Mouse (Mus musculus): ENCODE data around the gene Abcg1. TPM values are rescaled to one million over a fixed set of nuclear protein-coding genes. Genes with fewer than 3 reads are reported as not detected.

Abcg1 gene
- polyA plus RNA-seq, 1 experiment from 2014 or later, result 6.2 TPM

DNA sequence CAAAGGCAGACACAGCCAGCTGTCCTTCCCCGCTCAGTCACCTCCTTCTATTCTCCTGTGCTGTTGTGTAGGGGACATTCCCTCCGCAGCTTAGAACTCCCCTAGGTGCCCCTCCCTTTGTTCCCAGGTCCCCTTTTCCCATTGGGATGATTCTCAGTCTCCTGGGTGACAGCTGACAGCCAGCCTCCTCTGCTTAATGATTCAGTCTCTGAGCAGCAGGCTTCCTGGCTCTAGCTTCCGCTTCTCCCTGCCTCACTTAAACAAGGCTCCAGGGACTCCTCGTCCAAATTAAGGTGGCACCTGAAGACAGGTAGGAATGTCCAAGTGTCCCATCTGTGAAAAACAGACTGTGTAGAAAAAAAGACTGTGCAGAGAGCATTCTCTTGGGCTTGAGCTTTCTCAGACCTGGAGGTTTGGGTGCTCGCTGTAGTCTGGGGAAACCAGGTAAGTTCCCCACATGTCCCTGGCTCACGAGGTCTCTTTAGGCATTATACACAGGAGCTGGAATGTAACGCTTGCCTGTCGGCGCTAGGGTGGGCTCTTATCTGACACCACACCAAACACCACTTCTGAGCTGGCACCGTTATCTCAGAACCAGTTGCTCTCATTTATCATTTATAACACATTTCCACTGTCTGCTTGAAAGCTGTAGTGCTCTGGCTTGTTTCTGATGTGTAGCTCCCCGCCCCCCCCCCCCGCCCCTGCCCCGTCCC is 33.7 kb downstream of the Abcg1 start:
- H3K9me3 ChIP-seq, result no peaks in the 10 kb centered on the region
- no peak overlapping the region for H3K4me2 ChIP-seq (replicated peaks)
- H3K36me3 ChIP-seq, result no peaks in the 10 kb centered on the region
- 34% methylated on average over 13 of the region's 13 CpGs for WGBS
- H3K4me3 ChIP-seq (replicated peaks), result no peak overlapping the region
- H3K9ac ChIP-seq, result no peak overlapping the region
- peak; percentile 36; the same call in 1 of the 2 replicates for ATAC-seq
- H3K27me3 ChIP-seq (replicated peaks), result no peaks in the 10 kb centered on the region
- peaks cover 5% of the 10 kb centered on the region for H3K4me1 ChIP-seq (replicated peaks)
- H3K27ac ChIP-seq, result no peak overlapping the region

DNA sequence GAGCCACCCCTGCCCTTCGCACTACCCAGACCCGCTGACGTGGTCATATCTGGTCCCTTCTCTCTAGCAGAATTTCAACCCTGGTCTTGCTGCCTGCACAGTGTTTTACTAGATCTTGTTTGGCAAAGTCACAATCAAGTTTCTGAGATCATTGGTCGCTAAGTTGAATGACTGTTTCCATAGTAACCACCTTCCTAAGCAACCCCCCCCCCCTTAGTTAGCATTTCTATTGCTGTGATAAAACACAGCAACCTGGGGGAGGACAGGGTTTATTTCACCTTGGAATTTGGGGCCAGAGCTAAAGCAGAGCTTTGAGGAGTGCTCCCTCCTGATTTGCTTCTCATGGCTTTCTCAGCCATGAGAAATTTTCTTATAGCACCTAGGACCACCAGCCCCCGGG is 37.3 kb downstream of the Abcg1 start:
- no peak overlapping the region for H3K4me2 ChIP-seq (replicated peaks)
- H3K9ac ChIP-seq, result no peak overlapping the region
- no peak overlapping the region for H3K4me3 ChIP-seq (replicated peaks)
- no peaks in the 10 kb centered on the region for H3K36me3 ChIP-seq
- H3K4me1 ChIP-seq (replicated peaks), result no peaks in the 10 kb centered on the region
- H3K27ac ChIP-seq, result no peak overlapping the region
- ATAC-seq, result no peak
- H3K27me3 ChIP-seq (replicated peaks), result no peaks in the 10 kb centered on the region
- WGBS, result 49% methylated on average over 5 of the region's 5 CpGs
- no peaks in the 10 kb centered on the region for H3K9me3 ChIP-seq

DNA sequence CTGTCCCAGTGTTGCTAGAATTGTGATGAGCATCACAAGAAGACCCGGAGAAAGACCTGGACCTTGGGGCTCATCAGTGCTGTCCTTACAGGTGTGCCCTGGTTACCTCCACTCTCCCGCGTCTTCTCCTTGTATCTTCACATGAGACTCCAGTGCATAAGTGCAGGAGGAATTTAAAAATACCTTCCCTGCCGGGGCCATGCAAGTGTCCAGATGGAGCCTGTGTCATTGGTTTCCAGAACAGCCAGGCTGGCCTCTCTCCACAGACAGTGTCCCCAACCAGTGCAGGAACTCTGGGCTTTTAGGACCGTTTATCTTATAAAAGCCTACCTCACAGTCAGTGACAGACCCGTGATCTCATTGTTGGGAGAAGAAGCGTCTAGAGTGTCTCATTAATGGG is 38.1 kb downstream of the Abcg1 start:
- no peaks in the 10 kb centered on the region for H3K9me3 ChIP-seq
- H3K4me1 ChIP-seq (replicated peaks), result no peaks in the 10 kb centered on the region
- no peak overlapping the region for H3K27ac ChIP-seq
- 79% methylated on average over 7 of the region's 7 CpGs for WGBS
- no peak overlapping the region for H3K4me3 ChIP-seq (replicated peaks)
- ATAC-seq, result no peak
- no peak overlapping the region for H3K9ac ChIP-seq
- H3K27me3 ChIP-seq (replicated peaks), result no peaks in the 10 kb centered on the region
- H3K36me3 ChIP-seq, result no peaks in the 10 kb centered on the region
- H3K4me2 ChIP-seq (replicated peaks), result no peak overlapping the region

DNA sequence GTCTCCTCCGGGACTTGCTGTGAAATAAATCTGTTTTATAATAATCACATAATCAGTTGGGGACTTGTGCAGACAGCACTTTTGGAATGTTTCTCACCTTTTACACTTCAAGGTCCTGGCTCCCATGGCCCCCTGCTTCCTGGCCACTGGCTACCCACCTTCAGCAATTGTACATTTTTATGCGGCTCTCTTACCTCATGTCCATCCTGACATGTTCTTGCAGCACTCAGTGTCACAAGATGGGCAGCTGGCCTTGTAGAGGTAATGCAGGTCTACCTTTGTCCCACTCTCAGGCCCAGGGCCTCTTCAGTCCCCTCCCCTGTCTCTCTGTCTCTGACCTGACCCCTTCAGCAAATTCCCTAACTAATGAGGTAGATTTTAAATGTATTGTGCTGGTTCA is 39.4 kb downstream of the Abcg1 start:
- ATAC-seq, result no peak
- Histone ChIP-seq H3K4me3 (replicated peaks) (no peak overlapping the region), H3K4me1 (replicated peaks) (no peaks in the 10 kb centered on the region), H3K27me3 (replicated peaks) (no peaks in the 10 kb centered on the region), H3K36me3 (no peaks in the 10 kb centered on the region), H3K4me2 (replicated peaks) (no peak overlapping the region), H3K9me3 (no peaks in the 10 kb centered on the region), H3K9ac (no peak overlapping the region), H3K27ac (no peak overlapping the region)
- 97% methylated on average over 2 of the region's 2 CpGs for WGBS

DNA sequence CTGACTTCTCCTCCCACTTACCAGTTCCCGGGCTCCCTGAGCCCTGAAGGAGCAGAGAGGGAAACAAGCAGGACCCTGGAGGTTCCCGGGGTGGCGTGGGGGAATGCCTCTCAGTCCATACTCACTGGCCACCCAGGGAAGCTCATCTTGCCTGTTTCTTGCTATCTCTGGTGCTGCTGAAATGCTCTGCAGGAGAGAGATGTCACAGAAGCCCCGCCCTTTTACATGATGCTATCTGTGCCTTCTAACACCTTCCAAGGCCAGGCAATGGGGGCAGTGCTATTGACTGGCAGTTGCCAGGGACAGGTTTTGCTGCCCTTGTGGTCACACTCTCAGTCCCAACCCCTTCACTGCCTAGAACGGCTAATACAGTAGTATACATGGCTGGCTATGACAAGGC is 41.3 kb downstream of the Abcg1 start:
- no peak for ATAC-seq
- H3K36me3 ChIP-seq, result no peaks in the 10 kb centered on the region
- WGBS, result 72% methylated on average over 5 of the region's 5 CpGs

DNA sequence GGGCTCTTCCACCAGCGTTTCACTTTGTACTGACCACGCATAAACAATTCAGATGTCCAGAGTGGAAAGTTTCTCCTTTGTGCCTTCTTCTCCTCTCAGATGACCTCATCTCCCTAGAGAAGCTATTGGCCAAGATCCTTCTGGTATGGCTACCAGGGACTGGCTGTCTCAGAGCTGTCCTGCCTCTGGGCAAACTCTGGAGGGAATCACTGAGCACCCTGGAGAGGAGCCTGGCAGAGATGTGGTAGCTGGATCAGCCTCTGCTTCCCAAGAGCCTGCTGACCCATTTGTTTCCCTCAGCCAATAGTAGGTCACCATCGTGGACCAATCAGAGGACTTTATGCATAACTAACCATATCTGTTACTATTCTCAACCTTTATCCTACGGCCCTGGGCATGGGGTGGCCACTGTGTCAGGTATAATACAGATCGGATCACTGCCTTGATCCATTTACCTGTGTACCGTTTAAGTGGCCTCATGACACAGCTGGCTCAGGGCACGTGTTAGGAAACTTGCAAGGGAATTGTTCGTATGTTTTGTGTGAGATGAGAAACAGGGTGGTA is 45.6 kb downstream of the Abcg1 start:
- no peak overlapping the region for H3K27ac ChIP-seq
- H3K9ac ChIP-seq, result no peak overlapping the region
- WGBS, result 82% methylated on average over 8 of the region's 8 CpGs
- H3K4me2 ChIP-seq (replicated peaks), result no peak overlapping the region
- H3K36me3 ChIP-seq, result no peaks in the 10 kb centered on the region
- no peak for ATAC-seq
- H3K27me3 ChIP-seq (replicated peaks), result no peaks in the 10 kb centered on the region
- no peaks in the 10 kb centered on the region for H3K4me1 ChIP-seq (replicated peaks)
- no peaks in the 10 kb centered on the region for H3K9me3 ChIP-seq
- H3K4me3 ChIP-seq (replicated peaks), result no peak overlapping the region

More for the DNA sequence above, 41.3 kb downstream of the Abcg1 start:
- H3K4me3 ChIP-seq (replicated peaks), result no peak overlapping the region
- no peaks in the 10 kb centered on the region for H3K27me3 ChIP-seq (replicated peaks)
- no peak overlapping the region for H3K9ac ChIP-seq
- H3K27ac ChIP-seq, result no peak overlapping the region
- H3K4me2 ChIP-seq (replicated peaks), result no peak overlapping the region
- H3K9me3 ChIP-seq, result no peaks in the 10 kb centered on the region
- no peaks in the 10 kb centered on the region for H3K4me1 ChIP-seq (replicated peaks)

DNA sequence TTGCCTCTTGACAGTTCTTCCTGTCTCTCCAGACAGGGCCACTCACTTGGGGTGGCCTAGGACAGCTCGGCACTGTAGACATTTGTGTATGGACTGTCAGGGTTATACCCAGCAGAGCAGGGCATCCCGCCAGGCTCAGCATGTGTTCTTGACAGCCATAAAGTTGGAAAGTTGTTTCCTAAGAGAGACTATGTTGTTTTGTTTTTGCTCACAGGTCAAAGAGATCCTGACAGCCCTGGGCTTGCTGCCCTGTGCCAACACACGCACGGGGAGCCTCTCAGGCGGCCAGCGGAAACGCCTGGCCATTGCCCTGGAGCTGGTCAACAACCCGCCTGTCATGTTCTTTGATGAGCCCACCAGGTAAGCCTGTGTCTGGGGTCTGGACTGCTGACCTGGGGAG is 46.3 kb downstream of the Abcg1 start:
- Histone ChIP-seq H3K36me3 (no peaks in the 10 kb centered on the region), H3K4me1 (replicated peaks) (no peaks in the 10 kb centered on the region), H3K9me3 (no peaks in the 10 kb centered on the region), H3K4me3 (replicated peaks) (no peak overlapping the region), H3K9ac (no peak overlapping the region), H3K27ac (no peak overlapping the region), H3K4me2 (replicated peaks) (no peak overlapping the region), H3K27me3 (replicated peaks) (no peaks in the 10 kb centered on the region)
- no peak for ATAC-seq
- WGBS, result 84% methylated on average over 8 of the region's 8 CpGs

DNA sequence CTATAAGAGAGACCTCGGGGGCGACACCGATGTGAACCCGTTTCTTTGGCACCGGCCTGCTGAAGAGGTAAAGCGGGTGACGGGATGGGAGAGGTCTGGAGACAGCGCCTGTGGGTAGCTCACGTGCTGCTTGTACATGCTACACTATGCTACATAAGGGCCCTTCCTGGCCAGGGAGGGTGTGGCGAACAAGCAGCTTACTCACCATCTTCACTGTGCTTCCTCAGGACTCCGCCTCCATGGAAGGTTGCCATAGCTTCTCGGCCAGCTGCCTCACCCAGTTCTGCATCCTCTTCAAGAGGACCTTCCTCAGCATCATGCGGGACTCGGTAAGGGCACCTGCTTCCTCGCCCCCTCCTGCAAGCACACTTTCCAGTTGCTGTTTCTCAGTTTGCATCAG is 50.9 kb downstream of the Abcg1 start:
- no peak overlapping the region for H3K9ac ChIP-seq
- no peak overlapping the region for H3K27ac ChIP-seq
- H3K27me3 ChIP-seq (replicated peaks), result no peaks in the 10 kb centered on the region
- H3K4me3 ChIP-seq (replicated peaks), result no peak overlapping the region
- ATAC-seq, result no peak
- 88% methylated on average over 15 of the region's 15 CpGs for WGBS
- H3K9me3 ChIP-seq, result no peaks in the 10 kb centered on the region
- no peaks in the 10 kb centered on the region for H3K4me1 ChIP-seq (replicated peaks)
- H3K4me2 ChIP-seq (replicated peaks), result no peak overlapping the region
- H3K36me3 ChIP-seq, result no peaks in the 10 kb centered on the region

DNA sequence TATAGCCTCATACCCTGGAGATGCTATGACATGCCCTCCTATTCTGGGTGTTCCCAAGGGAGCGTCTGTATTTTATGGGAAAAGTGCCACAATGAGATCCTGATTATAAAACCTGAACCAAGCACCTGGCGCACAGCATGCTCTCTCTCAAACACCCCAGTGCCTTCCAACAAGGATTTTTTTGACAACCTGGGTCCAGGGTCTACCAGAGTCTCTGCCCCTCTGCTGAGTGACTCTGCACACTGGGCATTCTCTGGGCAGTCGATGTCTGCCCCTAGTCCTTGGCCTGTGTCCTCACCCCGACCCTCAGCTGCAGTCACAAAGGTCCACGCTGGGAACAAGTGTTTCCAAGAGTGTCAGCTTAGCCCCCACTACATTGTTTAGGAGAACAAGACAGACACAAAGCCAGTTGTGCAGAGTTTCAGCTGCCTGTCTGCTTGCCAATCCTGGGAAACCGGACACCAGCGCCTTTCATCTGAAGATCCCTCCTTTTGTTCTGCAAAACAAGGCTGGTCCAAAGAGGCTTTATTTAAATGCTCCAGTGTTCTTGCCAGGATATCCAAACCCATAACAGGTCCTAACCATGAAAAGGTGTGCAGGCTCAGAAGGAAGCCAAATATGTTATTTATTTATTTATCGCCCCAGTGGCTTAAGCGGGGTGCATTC is 55.8 kb downstream of the Abcg1 start:
- no peaks in the 10 kb centered on the region for H3K9me3 ChIP-seq
- no peak overlapping the region for H3K4me2 ChIP-seq (replicated peaks)
- no peak overlapping the region for H3K4me3 ChIP-seq (replicated peaks)
- WGBS, result 71% methylated on average over 9 of the region's 9 CpGs
- no peaks in the 10 kb centered on the region for H3K27me3 ChIP-seq (replicated peaks)
- no peak for ATAC-seq
- H3K36me3 ChIP-seq, result no peaks in the 10 kb centered on the region
- no peak overlapping the region for H3K27ac ChIP-seq
- no peak overlapping the region for H3K9ac ChIP-seq
- H3K4me1 ChIP-seq (replicated peaks), result no peaks in the 10 kb centered on the region

DNA sequence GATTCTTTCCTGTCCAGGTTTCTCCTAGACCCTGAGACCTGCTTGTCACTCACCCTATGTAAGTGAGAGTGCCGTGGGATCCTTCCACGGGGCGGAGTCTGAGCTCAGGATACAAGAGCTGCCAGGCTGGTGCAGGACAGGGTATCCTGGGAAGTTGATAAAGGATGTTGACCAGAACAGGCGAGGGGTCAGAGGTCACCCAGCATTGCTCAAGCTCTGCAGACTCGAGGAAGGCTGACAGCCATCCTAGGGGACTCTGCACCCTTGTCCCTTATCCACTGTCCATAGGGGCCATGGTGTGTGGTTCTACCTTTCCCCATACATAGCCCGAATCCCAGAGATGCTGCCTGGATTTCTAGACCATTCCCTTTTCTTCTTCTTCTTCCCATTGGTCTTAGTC is 58.6 kb downstream of the Abcg1 start:
- H3K4me2 ChIP-seq (replicated peaks), result no peak overlapping the region
- no peaks in the 10 kb centered on the region for H3K4me1 ChIP-seq (replicated peaks)
- ATAC-seq, result 0 out of 2 replicates have a peak, but pooled peaks have one; percentile 23
- H3K27me3 ChIP-seq (replicated peaks), result no peaks in the 10 kb centered on the region
- H3K4me3 ChIP-seq (replicated peaks), result no peak overlapping the region
- no peaks in the 10 kb centered on the region for H3K36me3 ChIP-seq
- H3K27ac ChIP-seq, result no peak overlapping the region
- no peak overlapping the region for H3K9ac ChIP-seq
- no peaks in the 10 kb centered on the region for H3K9me3 ChIP-seq
- WGBS, result 44% methylated on average over 6 of the region's 6 CpGs

DNA sequence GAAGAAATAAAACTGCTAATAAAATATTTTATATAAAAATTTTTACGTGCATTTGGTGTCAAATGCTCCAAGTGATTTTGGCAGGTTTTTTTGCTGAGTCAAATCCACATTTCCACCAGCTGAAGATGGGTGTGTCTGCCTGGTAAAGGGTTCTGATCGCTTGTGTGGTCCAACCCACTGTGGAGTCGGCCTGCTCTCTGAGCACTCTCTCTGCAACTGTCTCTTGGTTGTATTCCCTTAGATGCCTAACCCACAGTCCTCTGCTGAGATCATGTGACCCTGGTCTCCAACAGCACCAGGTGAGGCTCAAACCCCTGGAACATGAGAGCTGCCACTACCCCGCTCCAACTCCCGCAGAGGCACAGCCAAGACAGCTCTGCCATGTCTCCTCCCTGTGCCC is 60.5 kb downstream of the Abcg1 start:
- Histone ChIP-seq H3K36me3 (no peaks in the 10 kb centered on the region), H3K9ac (no peak overlapping the region), H3K4me2 (replicated peaks) (no peak overlapping the region), H3K4me1 (replicated peaks) (no peaks in the 10 kb centered on the region), H3K27me3 (replicated peaks) (no peaks in the 10 kb centered on the region), H3K9me3 (no peaks in the 10 kb centered on the region), H3K27ac (no peak overlapping the region), H3K4me3 (replicated peaks) (no peak overlapping the region)
- 88% methylated on average over 5 of the region's 5 CpGs for WGBS
- no peak for ATAC-seq

DNA sequence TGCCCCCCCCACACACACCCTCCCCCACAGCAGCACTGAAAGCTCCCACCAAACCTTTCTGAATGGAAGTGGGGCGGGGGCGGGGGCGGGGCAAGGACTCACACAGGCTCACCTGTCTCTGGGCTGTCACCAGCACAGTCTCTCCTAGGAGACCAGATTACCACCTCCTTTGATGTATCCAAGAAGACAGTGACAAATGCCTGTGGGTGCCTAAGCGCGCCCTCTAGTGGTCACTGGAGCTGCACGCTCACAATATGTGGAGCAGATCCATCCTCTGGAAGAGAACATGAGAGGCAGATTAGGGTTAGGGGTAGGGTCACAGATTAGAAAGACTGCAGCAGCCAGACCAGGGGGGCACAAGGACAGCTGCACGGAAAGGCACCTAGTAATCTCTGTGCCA is 62.0 kb downstream of the Abcg1 start:
- 8% methylated on average over 7 of the region's 7 CpGs for WGBS
- H3K4me2 ChIP-seq (replicated peaks), result no peak overlapping the region
- no peaks in the 10 kb centered on the region for H3K4me1 ChIP-seq (replicated peaks)
- no peaks in the 10 kb centered on the region for H3K9me3 ChIP-seq
- no peaks in the 10 kb centered on the region for H3K36me3 ChIP-seq
- 0 out of 2 replicates have a peak, but pooled peaks have one; percentile 56 for ATAC-seq
- no peak overlapping the region for H3K9ac ChIP-seq
- H3K4me3 ChIP-seq (replicated peaks), result no peak overlapping the region
- no peaks in the 10 kb centered on the region for H3K27me3 ChIP-seq (replicated peaks)
- H3K27ac ChIP-seq, result no peak overlapping the region

DNA sequence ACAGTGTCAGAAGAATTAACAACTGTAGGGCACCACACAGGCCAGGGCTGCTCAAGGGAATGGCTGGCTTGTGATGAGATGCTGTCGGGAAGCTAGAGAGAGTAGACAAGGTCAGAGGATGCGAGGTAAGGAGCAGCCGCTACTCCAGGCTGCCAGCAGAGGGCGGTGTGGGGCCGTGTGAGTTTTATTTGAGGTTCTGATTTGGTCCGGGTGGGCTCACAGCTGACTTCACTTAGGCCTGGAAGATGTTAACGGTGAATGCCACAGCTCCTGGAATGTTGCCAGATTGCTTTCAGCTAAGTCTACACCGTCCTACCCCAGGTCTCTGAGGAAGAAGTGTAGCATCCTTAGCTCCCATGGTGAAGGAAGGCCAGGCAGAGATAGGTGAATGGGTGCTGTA is 64.5 kb downstream of the Abcg1 start:
- Histone ChIP-seq H3K27me3 (replicated peaks) (no peaks in the 10 kb centered on the region), H3K4me1 (replicated peaks) (no peaks in the 10 kb centered on the region), H3K27ac (no peak overlapping the region), H3K4me3 (replicated peaks) (no peak overlapping the region), H3K9me3 (no peaks in the 10 kb centered on the region), H3K9ac (no peak overlapping the region), H3K4me2 (replicated peaks) (no peak overlapping the region), H3K36me3 (no peaks in the 10 kb centered on the region)
- no peak for ATAC-seq
- WGBS, result 4% methylated on average over 8 of the region's 8 CpGs
